Mouse (Mus musculus) limb, embryonic 12.5 days (tissue): ENCODE results near the gene Ptpn13. TPM values are rescaled to one million over a fixed set of nuclear protein-coding genes. Genes with fewer than 3 reads are reported as not detected.

ENCODE experiments used
- ATAC-seq: fragments of 200-750 bp; cut with Nextera tagmentation; 2 replicates; pipeline ENCODE4 v1.8.0; 2017; ENCODE audit warnings: low read depth, moderate TSS enrichment; ENCODE audit not compliant: insufficient number of reproducible peaks, insufficient read depth, low FRiP score, low TSS enrichment
- H3K27ac ChIP-seq: fragments of 300-500 bp; sonication (generic); 2 replicates; pipeline ENCODE4 v1.5.1; 2016; ENCODE audit warnings: mild to moderate bottlenecking, moderate library complexity
- H3K27me3 ChIP-seq: fragments of 300-500 bp; sonication (generic); 2 replicates; pipeline ENCODE4 v1.6.1; 2016; ENCODE audit warnings: mild to moderate bottlenecking, moderate library complexity
- H3K36me3 ChIP-seq: fragments of 300-500 bp; sonication (generic); 2 replicates; pipeline ENCODE4 v1.6.1; 2016; ENCODE audit warnings: mild to moderate bottlenecking, moderate library complexity
- H3K4me1 ChIP-seq: fragments of 300-500 bp; sonication (generic); replicated peaks from 2 replicates; pipeline ENCODE4 v1.6.1; 2016
- H3K4me2 ChIP-seq: fragments of 300-500 bp; sonication (generic); 2 replicates; pipeline ENCODE4 v1.6.1; 2016; ENCODE audit warnings: mild to moderate bottlenecking, moderate library complexity
- H3K4me3 ChIP-seq: fragments of 300-500 bp; sonication (generic); replicated peaks from 2 replicates; pipeline ENCODE4 v1.5.1; 2016; ENCODE audit warnings: mild to moderate bottlenecking
- H3K9ac ChIP-seq: fragments of 300-500 bp; sonication (generic); replicated peaks from 2 replicates; pipeline ENCODE4 v1.6.1; 2016; ENCODE audit warnings: mild to moderate bottlenecking, moderate library complexity
- H3K9me3 ChIP-seq: fragments of 300-500 bp; sonication (generic); 2 replicates; pipeline ENCODE4 v1.6.1; 2016; ENCODE audit warnings: mild to moderate bottlenecking, moderate library complexity
- WGBS: fragments of 180-500 bp; shearing (Covaris S2); methylation state at CpG from one replicate; pipeline ENCODE4 v1.1.7; 2016; 5-methylcytosine and 5-hydroxymethylcytosine counted together
- polyA plus RNA-seq: library from polyadenylated mRNA; unstranded; fragments of >200 nt; fragmentation: Nextera tagmentation; extraction: Ambion mirVana; gene quantifications from 2 replicates; pipeline ENCODE4 v1.2.1, GENCODE M21; 2016

Gene Ptpn13
- polyA plus RNA-seq, 1 experiment from 2014 or later: 13.2 TPM

DNA sequence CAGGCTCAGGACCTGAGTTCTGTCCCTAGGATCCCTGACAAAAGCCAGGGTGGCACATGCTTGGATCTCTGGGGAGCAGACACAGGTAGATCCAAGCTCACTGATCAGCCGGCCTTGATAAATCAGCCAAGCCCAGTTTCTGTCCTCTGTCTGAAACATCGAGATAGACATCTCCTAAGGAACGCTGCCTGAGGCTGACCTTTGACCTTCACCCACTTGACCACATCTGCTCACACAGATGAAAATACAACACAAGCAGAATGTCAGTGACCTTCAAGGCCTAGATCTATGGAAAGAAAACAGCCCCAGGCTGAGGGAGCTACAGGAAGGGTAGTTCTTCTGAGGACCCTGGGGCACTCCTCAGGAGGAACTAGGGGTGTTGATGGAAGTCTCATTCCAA lies 97.4 kb downstream of the Ptpn13 start:
- Histone ChIP-seq H3K4me1 (no peaks in the 10 kb centered on the region), H3K27ac (no peak overlapping the region), H3K9ac (no peak overlapping the region), H3K27me3 (no peaks in the 10 kb centered on the region), H3K4me3 (no peak overlapping the region), H3K9me3 (no peaks in the 10 kb centered on the region), H3K4me2 (no peak overlapping the region), H3K36me3 (peaks cover 7% of the 10 kb centered on the region; the same call in 1 of the 2 replicates)
- WGBS: 54% methylated on average over 3 of the region's 3 CpGs
- ATAC-seq: no peak

DNA sequence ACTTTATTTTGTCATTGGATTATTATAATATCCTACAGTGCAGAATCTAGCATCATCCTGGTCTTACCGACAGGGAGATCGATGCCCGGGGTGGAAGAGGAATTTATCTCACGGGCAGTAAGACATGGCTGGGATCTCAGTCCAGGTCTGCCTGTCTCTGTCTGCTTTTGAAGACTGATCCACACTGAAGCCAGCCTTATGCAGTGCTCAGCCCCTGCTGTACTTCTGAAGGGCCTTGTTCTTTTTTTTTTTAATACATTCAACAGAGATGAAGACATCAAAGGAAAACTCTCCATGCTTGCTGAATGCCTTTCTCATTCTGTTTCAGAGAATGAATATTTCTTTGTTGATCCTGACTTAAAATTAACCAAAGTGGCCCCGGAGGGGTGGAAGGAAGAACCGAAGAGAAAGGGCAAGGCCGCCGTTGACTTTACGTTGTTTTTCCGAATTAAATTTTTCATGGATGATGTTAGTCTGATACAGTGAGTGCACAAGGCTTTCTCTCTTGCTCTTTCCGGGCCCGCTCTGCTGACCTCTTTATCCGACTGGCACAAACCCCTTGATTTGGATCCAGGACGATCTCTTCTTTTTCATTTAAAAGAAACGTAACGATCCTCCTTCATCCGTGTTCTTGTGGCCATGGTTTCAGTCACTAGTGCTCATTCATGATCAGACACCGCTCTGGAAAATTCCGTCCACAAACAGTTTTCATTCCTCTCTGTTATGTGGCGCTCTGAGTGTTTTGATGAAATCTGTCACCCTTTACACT lies 101.9 kb downstream of the Ptpn13 start:
- Histone ChIP-seq H3K27ac (no peak overlapping the region), H3K4me3 (no peak overlapping the region), H3K4me2 (no peak overlapping the region), H3K9me3 (no peaks in the 10 kb centered on the region), H3K9ac (no peak overlapping the region), H3K4me1 (no peaks in the 10 kb centered on the region), H3K36me3 (peaks cover 13% of the 10 kb centered on the region; the same call in 1 of the 2 replicates), H3K27me3 (no peaks in the 10 kb centered on the region)
- no peak for ATAC-seq
- WGBS: 91% methylated on average over 20 of the region's 20 CpGs

DNA sequence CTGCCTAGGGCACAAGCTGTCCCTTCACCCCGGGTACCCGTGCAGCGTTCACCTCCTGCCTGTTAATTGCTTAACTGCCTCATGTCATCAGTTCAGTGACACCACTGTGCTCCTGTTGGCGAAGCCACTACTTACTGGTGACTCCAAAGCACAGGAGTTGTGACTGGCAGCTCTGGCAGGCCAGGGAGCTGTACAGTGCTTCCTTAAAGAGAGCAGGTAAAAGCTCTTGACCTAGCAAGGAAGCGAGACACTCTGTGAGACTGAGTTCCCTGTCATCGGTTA lies 102.4 kb downstream of the Ptpn13 start:
- Histone ChIP-seq H3K9ac (no peak overlapping the region), H3K27ac (no peak overlapping the region), H3K4me1 (no peaks in the 10 kb centered on the region), H3K27me3 (no peaks in the 10 kb centered on the region), H3K36me3 (peaks cover 13% of the 10 kb centered on the region; the same call in 1 of the 2 replicates), H3K4me3 (no peak overlapping the region), H3K9me3 (no peaks in the 10 kb centered on the region), H3K4me2 (no peak overlapping the region)
- no peak for ATAC-seq
- 67% methylated on average over 6 of the region's 6 CpGs for WGBS

DNA sequence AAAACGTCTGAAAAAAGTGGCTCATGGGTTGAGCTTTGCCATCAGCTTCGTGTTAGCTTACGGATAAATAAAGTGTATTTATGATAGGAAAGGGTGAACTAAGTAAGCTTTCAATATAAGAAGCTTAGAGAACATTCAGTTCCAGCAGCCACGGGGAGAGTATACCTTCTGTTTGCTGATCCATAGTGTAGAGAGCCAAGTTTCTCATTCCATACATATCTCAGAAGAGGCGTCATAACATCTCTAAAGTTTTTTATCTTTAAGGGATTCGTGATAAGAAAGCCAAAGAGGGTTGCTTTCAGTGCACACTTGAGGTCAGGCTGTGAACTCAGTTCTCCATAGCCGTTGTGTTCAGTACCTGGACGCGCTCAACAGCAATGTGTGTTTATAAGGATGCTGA lies 105.2 kb downstream of the Ptpn13 start:
- Histone ChIP-seq H3K36me3 (peaks cover 13% of the 10 kb centered on the region; the same call in 1 of the 2 replicates), H3K27me3 (no peaks in the 10 kb centered on the region), H3K9me3 (no peaks in the 10 kb centered on the region), H3K4me2 (no peak overlapping the region), H3K9ac (no peak overlapping the region), H3K27ac (no peak overlapping the region), H3K4me3 (no peak overlapping the region), H3K4me1 (no peaks in the 10 kb centered on the region)
- WGBS: 88% methylated on average over 9 of the region's 9 CpGs
- ATAC-seq: no peak

DNA sequence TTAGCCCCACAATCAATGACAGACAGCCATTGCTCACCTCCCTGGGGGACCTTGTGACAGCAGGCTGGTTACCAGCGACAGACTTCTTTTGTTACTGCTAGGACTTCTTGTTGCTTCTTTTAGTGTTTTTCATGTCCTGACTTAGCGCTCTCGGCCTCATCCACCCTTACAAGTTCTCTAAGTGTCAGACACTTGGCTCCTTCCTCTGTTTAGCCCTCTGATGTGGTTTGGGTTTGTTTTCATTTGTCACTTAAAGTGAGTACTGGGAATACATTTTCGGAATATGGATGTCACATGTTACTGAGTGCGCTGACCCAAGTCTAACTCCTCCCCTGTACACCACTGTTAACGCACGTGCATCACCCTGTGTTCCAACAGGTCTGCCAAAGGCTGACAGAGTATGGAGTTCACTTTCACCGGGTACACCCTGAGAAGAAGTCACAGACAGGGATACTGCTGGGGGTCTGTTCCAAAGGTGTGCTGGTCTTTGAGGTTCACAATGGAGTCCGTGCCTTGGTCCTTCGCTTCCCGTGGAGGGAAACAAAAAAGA lies 107.9 kb downstream of the Ptpn13 start:
- WGBS: 86% methylated on average over 11 of the region's 11 CpGs
- Histone ChIP-seq H3K4me3 (no peak overlapping the region), H3K9me3 (no peaks in the 10 kb centered on the region), H3K27me3 (no peaks in the 10 kb centered on the region), H3K27ac (no peak overlapping the region), H3K36me3 (peaks cover 11% of the 10 kb centered on the region), H3K9ac (no peak overlapping the region), H3K4me1 (no peaks in the 10 kb centered on the region), H3K4me2 (no peak overlapping the region)
- ATAC-seq: no peak

DNA sequence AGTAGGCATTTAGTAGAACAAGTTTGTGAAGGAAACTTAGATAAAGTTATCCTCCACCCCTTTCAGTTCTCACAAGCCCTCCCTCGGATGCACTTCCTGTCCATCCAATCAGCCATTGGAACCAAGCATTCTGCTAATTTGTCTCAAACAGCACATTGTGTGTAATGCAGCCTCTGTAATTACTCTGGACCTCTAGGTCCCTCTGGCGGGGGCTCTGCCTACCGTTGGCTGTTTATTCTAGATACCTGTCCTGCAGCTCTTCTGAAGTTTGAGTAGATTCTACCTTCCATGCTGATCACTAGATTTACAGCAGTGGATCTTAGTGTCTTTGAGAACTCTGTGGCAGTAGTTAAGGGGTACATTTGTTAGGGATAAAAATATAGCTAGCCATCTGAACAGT lies 109.5 kb downstream of the Ptpn13 start:
- H3K4me1 ChIP-seq: no peaks in the 10 kb centered on the region
- no peaks in the 10 kb centered on the region for H3K9me3 ChIP-seq
- H3K9ac ChIP-seq: no peak overlapping the region
- no peak overlapping the region for H3K27ac ChIP-seq
- ATAC-seq: no peak
- 67% methylated on average over 3 of the region's 3 CpGs for WGBS
- no peaks in the 10 kb centered on the region for H3K27me3 ChIP-seq
- no peak overlapping the region for H3K4me3 ChIP-seq
- H3K4me2 ChIP-seq: no peak overlapping the region
- peaks cover 11% of the 10 kb centered on the region for H3K36me3 ChIP-seq

DNA sequence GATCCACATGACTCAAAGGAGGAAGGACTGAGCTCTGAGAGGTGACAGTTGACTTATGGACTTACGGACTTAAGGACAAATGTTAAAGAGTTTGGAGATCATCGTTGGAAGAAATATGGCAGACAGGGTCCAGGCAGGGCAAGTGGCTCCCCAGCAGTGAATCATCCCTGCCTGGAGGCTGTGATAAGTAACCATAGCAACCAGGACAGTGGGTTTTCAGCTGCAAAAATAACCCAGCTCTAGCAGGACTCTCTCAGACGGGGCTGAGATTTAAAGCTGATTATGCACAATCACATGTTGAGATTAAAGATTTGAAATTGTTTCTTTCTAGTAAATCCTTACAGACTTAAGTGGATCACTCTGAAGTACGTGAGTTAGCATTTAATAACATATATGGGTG lies 112.4 kb downstream of the Ptpn13 start:
- H3K27me3 ChIP-seq: no peaks in the 10 kb centered on the region
- peaks cover 15% of the 10 kb centered on the region for H3K36me3 ChIP-seq
- no peak overlapping the region for H3K4me2 ChIP-seq
- H3K27ac ChIP-seq: no peak overlapping the region
- no peak overlapping the region for H3K4me3 ChIP-seq
- peaks cover 9% of the 10 kb centered on the region for H3K4me1 ChIP-seq
- ATAC-seq: no peak
- 72% methylated on average over 4 of the region's 4 CpGs for WGBS
- no peak overlapping the region for H3K9ac ChIP-seq
- no peaks in the 10 kb centered on the region for H3K9me3 ChIP-seq

DNA sequence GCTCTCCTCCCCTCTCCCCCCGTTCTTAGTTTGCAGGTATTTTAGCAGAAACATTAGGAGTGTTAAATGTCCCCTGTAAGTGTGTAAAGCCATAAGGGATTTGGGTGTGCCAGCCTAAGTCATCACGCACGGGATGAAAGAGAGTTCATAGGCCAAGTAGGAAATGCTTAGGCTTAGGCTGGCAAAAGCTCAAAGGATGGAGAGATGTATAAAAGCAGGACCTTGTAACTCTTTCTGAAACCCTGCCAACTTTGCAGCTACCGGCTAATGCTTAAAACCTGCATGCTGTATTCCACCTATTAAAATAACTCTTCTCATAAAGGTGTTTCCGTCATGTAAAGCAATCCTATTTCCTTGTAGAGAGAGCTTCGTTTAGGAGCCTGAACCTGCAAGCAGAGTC lies 115.6 kb downstream of the Ptpn13 start:
- Histone ChIP-seq H3K4me2 (no peak overlapping the region), H3K27me3 (no peaks in the 10 kb centered on the region), H3K4me3 (no peak overlapping the region), H3K4me1 (peaks cover 9% of the 10 kb centered on the region), H3K9me3 (no peaks in the 10 kb centered on the region), H3K36me3 (peaks cover 21% of the 10 kb centered on the region), H3K27ac (0 out of 2 replicates have a peak overlapping the region, but pooled peaks have one; percentile 46), H3K9ac (no peak overlapping the region)
- WGBS: 33% methylated on average over 6 of the region's 6 CpGs
- peak; percentile 10; the same call in 1 of the 2 replicates for ATAC-seq

DNA sequence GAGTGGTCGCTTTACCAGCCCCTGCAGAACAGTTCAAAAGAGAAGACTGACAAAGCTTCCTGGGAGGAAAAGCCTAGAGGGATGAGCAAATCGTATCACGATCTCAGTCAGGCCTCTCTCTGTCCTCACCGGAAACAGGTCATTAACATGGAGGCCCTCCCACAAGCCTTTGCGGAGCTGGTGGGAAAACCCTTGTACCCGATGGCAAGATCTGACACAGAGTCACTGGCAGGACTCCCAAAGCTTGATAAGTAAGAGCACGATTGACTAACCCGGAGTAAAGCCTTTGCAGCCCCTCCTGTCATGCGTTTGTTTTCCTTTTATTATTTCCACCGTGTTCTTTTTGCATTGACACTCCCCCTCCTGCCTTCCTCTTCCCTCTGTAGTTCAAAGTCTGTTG lies 116.1 kb downstream of the Ptpn13 start:
- no peaks in the 10 kb centered on the region for H3K9me3 ChIP-seq
- H3K27me3 ChIP-seq: no peaks in the 10 kb centered on the region
- no peak overlapping the region for H3K4me3 ChIP-seq
- no peak for ATAC-seq
- H3K36me3 ChIP-seq: peaks cover 21% of the 10 kb centered on the region
- H3K4me1 ChIP-seq: peaks cover 9% of the 10 kb centered on the region
- WGBS: 84% methylated on average over 10 of the region's 10 CpGs
- H3K9ac ChIP-seq: no peak overlapping the region
- H3K4me2 ChIP-seq: no peak overlapping the region
- 0 out of 2 replicates have a peak overlapping the region, but pooled peaks have one; percentile 46 for H3K27ac ChIP-seq

DNA sequence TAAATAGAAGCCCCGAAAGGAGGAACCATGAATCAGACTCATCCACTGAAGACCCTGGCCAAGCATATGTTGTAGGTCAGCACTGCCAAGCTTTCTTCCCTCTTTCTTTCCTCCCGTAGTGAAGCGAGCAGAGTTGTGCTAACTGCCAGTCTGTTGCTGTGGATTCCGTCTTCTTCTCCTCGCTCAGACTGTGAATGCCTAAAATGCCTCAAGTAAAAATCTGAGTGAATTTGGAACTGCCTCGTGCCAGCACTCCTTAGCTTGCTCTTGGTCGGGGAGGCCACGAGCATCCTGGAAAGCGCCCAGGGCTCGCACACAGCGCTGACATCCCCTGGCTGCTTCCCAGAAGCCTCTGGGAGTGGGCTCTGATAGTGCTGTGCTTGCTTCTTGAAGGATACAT lies 116.5 kb downstream of the Ptpn13 start:
- ATAC-seq: no peak
- Histone ChIP-seq H3K36me3 (peaks cover 21% of the 10 kb centered on the region), H3K27ac (no peak overlapping the region), H3K27me3 (no peaks in the 10 kb centered on the region), H3K4me3 (no peak overlapping the region), H3K4me2 (no peak overlapping the region), H3K9me3 (no peaks in the 10 kb centered on the region), H3K9ac (no peak overlapping the region), H3K4me1 (peaks cover 9% of the 10 kb centered on the region)
- WGBS: 91% methylated on average over 11 of the region's 11 CpGs

DNA sequence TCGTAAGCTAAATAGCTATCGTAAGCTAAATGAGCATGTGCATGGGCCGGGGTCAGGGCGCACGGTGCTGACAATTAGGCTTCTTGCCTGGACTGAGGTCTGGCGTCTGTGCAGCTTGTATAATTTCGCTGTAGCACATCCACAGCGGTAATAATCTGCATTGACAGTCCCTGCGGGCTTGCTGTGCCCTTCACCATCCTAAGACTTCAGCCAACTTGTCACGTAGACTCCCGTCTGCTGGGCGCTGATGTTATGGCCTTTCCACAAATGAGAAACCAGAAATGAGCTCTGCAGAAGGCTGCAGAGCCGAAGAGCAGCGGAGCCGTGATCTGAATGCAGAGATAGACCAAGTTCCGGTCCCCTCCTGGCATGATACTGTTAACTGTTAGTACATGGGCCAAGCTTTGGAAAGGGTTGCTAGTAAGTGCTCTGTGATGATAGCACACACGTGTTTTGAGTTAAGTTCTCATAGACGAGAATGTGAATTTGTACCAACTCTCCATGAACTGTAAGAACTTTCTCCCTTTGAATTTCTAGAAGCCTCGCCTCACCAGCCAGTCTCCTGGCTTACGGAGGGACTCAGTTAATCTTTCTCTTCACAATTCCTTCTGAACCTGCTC lies 120.5 kb downstream of the Ptpn13 start:
- 79% methylated on average over 20 of the region's 20 CpGs for WGBS
- Histone ChIP-seq H3K4me1 (peaks cover 8% of the 10 kb centered on the region), H3K27me3 (no peaks in the 10 kb centered on the region), H3K27ac (no peak overlapping the region), H3K9ac (no peak overlapping the region), H3K4me2 (no peak overlapping the region), H3K9me3 (no peaks in the 10 kb centered on the region), H3K4me3 (no peak overlapping the region), H3K36me3 (peaks cover 13% of the 10 kb centered on the region; the same call in 1 of the 2 replicates)
- no peak for ATAC-seq
